Mouse (Mus musculus) embryo, embryonic 11.5 days (tissue): Measurements from ENCODE around the gene 1700025C18Rik.

Source experiments
- DNase-seq: peaks from one replicate; pipeline ENCODE4 v3.0.0-alpha.2; 2012; ENCODE audit warnings: low read depth, low spot score

The 1700025C18Rik gene

DNA sequence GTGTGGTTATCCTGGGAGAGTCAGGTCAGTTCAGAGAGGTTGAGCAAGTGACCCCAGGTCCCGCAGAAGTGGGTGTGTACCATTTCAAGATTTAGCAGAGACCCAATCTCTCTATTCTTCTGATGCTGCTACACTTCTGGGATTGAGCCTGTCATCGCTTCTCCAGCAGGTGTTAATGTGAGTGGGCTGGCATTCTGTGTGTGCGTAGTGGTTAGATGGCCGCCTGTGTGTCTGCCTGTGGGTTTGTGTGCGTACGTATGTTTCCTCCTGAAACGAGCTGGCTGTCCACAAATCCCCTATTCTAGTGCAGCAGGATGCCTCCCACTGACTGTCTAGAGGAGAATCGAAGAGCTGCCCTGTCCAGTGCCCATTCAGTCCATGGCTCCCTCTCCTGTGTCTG is 12.5 kb downstream of the 1700025C18Rik start:
- DNase-seq = no peak

DNA sequence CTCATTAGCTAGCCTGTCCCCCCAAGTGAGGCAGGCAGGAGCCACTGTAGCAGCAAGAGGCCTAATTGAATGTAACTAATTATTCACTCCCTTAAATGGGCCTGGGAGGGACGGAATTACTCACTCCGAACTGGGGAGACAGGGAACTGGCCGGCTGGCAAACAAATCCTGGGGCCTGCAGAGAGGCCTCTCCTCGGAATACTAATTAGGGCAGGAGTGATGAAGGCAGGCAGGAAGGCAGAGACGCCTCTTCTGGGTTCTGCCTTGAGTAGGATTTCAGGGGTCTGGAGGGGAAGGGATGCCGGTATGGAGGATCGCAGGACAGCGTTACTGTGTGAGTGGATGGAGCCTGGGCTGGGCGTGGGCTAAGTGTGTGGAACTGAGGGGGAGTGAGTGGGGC is 13.5 kb downstream of the 1700025C18Rik start:
- DNase-seq = no peak

DNA sequence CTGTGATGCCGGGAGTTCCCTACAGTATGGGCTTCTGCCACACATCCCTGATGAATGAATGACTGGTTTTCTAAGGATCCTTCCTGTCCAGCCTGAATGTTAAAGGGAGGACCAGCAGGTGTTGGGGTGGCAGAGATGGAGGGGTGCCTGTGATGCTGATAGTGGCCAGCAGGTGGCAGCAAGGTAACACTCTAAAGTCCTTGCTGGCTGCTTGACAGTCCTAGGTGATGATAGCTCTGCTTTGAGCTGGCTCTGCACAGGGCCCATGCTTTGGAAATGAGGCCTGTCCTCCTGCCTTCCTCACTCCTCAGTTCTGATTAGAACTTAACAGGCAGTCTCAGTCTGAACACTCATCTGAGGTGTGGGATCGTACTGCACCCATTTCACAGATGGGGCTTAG is 15.6 kb downstream of the 1700025C18Rik start:
- peak; percentile 64 for DNase-seq

DNA sequence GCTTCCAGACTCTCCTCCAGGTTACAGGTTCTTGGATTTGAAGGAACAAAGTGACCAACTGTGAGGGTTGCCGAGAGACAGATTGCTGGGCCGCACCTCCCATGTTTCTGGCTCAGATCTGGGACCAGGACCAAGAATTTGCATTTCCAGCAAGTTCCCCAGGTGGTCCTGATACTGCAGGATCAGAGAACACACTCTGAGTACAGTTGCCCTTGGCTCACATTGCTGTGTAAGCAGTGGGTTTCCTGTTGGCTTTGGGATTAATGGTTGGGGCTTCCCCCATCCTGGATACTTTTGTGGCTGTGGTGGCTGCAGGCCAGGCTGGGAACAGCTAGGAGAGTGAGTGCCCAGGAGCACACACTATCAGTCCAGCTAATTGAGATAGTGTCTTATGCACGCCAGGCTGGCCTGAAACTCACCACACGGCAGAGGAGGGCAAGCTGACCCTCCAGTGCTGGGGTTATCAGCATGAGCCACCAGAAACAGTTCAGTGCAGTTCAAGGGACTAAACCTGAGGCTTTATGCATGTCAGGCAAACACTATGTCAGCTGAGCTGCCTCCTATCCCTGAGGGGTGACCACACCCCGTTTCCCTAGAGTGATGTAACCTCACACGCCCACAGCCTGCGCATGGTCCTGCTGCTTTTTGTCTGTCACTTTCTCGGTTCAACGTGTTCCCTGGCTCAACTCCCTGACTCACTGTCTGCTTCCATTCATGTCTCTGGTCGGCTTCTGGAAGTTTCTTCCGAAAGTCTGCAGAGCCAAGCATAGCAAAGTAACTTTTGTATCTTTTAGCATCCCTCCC is 16.3 kb downstream of the 1700025C18Rik start:
- no peak for DNase-seq

DNA sequence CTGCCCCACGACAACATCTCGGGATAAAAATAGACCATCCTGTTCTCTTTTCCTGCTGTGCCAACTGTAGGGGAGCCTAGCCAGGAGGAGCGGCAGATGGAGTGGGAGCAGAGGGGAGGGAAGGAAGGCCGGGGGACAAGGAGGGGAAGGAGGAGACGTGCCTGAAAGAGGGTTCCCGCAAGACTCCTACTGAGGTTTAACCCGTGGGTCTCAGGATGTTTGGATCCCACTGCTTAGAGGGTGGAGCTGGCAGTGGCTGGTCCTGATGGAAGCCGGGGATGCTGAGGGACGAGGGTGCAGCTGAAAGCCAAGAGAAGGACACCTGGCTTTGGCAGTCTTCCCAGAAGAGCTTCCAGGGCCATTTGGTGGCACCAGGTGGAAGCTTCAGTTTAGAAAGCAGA is 17.2 kb downstream of the 1700025C18Rik start:
- no peak for DNase-seq

DNA sequence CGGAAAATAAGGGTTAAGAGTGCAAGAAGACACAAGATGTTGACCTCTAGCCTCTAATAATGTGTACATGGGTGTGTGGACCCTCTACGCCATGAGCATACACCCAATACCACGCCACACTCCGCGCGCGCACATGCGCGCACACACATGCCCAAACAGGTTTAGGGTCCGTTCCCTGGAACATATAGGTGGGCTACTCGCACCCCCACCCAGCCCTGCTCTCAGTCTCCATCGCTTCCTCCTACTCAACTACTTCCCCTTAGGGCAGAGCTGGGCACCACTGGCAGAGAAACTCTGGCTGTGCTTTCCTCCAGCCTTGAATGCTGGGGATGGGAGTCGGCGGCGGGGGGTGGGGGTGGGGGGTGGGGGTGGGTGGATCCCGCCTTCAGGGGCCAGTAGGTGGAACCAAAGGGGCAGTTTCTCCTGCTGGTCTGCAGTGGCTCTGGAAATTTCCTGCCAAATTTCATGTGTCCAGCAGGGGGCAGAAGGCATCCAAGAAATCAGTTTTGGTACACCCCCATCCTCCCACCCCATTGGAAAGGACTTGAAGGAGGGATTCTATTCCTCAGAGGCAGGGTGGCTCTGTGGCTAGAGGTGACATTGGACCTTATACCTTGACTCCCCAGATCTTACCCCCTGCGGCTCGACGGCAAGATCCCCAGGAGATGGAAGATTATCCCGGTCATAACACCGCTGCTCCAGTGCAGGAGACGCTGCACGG is 20.3 kb downstream of the 1700025C18Rik start:
- peak; percentile 35 for DNase-seq

DNA sequence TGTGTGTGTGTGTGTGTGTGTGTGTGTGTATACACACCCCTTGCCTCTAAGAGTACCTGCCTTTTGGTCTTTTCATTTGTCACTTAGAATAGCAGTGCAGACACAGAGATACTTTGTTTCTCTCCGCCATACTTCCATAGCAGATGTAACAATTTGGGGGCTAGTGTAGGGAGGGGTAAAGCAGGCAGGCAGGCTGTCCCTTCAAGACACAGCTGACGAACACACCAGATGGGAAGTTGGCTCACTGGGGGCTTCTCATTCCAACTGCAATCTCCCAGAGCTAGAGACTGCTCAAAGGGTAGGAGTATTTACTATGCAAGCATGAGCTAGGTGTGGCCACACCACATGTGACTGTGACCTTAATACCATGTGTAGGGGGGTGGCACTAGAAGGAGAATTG is 21.7 kb downstream of the 1700025C18Rik start:
- no peak for DNase-seq

DNA sequence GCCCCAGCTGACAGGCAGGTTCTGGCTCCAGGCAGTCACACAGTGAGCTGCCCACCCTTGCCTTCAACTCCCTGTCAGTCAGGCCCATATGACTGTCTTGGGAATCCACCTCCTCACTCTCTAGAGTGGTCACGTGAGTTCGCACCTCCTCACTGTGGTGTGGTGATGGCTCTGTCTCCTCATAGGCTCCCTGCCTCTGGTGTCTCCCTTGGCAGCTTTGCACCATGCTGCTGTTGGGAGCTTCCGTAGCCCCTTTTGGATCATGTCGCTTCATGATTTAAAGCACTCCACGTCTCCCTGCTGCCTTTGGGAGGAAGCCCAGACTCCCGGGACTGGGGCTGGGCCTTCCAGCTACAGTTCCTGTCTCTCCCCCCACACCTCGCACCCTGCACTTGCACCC is 26.1 kb downstream of the 1700025C18Rik start:
- DNase-seq = no peak

DNA sequence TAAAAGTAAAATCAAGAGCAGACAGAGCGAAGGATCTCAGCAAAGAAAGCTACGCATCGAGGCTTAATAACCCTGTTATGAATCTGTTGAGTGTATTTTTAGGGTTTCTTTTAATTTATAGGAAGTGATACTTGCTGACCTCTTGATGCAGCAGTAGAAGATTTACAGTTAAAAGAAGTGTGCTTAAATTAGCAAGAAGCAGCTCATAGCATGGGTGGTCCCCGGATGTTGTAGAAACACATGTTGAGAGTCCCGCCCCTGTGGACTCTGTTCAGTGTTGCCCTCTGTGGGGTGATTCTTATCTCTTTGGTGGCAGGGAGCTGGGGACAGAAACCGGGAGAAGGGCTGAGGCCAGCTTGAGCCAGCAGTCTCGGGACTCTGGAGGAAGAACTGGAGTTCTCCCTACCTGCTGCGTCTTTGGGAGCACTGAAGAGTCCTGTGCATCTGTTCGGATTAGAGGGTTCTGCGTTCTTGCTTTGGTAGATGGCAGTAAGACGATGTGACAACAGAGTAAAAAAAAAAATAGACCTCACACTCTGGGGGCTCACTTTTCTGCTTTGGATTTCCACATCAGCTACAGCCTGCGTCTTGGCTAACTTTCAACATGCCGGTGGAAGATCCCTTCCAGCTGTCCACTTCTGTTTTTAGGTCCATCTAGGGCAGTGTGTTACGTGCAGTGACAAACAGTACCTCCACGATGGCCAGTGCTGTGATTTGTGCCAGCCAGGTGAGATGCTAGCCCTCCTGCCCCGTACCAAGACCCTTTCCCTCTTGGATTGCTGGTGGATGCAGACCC is 28.7 kb downstream of the 1700025C18Rik start:
- no peak for DNase-seq

DNA sequence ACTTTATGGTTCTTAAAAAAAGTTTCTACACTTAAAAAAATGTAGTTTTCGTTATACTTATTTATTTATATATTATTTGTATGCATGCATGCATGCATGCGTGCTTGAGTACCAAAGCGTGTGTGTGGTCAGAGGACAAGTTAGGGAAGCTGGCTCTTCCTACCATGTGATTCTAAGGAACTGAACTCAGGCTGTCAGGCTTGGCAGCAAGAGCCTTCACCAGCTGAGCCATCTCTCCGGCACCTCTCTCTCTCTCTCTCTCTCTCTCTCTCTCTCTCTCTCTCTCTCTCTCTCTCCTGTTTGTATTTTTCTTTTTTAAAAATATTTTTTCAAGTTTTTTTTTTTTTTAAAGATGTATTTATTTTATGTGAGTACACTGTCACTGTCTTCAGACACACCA is 30.6 kb downstream of the 1700025C18Rik start:
- no peak for DNase-seq

DNA sequence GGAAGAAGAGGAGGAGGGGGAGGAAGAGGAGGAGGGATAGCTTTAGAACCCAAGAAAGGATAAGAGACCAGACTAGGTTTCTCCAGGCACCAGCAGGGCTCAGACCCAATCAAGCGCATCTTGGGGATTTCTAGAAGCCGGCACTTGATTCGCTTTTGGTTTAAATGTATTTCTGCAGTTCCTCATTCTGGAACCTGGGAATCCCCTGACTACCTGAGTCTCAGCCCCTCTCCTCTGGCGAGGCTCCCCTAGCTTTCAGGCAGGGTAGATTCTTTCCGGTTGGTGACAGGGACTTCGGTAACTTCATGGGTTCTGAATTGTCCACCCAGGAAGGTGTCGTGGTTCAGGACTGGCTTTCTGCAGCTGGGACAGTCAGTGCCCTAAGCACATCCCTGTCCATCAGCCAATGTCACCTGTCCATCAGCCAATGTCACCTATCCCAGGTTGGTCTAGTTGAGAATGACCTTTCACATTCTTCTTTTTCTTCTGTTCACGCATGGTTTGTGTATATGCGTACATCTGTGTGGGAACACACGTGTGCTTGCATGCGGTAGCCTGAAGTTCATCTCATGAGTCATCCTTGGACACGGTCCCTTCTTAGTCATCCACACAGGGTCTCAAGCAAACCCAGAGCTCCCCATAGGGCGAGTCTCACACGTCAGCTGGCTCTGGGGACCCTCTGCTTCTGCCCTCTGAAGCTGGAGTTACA is 34.0 kb downstream of the 1700025C18Rik start:
- DNase-seq = no peak

DNA sequence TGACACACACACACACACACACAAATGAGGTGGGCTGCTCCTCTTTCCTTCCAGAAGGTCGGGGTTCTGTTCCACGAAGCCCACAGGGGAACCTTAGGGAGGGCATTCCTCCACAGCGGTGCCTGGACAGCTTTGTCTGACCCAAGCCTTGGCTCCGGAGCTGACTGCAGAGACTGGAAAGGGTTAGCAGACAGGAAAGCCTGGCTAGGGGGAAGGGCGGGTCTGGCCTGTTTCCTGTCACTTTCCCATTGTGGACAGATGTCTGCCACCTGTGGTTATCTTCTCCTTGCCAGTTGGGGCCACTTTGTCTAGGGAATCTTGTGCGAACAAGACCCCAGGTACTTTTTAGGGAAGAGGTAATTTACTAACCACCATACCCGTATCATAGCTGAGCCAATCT is 34.6 kb downstream of the 1700025C18Rik start:
- DNase-seq = no peak

DNA sequence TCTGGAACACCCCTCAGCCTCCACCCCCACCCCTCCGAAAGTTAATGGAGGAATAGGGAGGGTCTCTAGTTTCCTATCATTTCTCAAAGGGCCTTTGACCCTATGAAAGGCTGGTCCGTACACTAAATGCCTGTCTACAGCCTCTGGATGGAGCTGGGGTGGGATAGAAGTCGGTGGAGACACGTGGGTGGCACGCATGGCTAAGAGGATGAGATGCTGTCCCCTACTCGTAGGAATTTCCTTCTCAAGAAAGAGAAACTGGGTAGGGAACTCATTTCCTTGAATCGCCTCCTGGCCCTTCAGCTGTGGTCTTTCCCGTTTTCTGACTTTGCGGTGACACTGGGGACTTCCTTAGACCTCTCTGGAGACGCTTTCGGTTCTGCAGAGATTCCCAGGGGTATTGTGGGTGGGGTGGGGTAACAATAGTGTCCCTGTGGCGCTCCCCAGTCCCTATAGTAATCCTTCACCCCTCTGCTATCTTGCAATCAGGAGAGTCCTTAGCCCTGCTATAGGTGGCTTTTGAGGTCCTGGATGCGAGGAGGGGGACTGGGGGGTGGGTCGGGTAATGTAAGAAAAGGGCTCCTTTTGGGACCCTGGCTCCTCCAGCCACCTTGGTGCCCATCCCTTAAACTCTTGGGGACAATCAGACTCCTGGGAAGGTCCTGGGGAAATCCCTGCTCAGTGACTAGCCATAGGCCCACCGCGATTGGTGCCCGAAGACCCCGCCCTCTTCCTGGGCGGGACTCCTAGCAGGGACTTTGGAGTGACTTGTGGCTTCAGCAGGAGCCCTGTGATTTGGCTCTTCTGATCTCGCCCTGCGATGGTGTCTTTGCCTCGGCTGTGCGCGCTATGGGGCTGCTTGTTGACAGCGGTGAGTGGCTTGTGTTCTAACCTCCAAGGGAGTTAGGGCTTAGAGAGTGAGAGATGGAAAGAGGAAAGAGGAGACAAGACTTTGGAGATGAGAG is 35.4 kb downstream of the 1700025C18Rik start, which contains the start of gene Cd40:
Gene Cd40, plus strand, starts transcription at position 740 of the 965 bp plus-strand sequence.
- no peak for DNase-seq

DNA sequence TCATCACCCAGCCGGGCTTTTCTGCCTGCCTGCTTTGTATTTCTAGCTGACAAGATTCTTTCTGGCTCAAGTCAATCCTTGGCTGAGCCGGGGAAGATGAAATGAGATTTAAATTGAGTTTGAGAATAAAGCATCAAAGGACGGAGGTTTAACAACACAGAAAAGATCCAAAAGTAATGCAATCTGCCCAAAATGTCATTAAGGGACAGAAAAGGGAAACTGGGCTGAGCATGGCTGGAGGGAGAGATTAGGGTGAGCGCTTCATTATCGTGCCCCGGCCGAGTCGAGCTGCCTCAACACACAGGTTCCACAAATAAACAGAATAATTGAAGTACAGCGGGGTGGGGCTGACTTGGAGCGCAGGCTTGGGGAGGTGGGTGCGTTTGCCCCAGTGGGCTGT is 39.0 kb downstream of the 1700025C18Rik start:
- no peak for DNase-seq

DNA sequence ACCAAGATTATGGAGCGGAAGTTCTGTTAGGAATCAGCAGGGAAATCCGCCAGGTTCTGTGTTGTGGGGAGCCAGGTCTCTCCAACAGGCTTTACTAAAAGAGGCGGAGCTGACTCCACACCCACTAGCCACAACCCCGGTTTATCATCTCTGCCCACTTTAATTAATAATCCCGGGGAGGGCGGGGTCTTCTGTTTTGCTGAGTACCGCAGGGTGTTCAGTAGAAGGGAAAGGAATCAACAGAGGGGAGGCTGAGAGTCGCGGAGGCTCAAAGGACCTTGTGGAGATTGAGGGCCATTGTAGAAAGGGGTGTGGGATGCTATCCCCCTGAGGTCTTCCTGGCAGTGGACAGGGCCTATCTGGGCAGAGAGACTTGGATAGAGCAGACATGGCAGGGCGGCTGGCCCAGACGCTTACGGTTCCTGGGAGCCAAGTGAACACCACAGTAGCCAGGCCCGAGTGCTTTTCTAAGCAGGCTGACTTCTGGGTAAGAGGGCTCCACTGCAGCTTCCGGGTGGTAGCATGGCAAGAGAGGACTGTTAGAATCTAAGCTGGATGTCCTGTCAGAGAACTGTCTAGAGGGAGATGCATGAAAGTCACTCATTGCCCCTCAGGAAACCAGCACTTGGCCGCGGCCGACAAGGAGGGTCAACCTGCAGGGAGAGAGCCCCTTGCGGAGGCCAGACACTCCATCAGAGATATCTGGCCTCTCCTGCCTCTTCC is 39.6 kb downstream of the 1700025C18Rik start:
- DNase-seq = no peak

DNA sequence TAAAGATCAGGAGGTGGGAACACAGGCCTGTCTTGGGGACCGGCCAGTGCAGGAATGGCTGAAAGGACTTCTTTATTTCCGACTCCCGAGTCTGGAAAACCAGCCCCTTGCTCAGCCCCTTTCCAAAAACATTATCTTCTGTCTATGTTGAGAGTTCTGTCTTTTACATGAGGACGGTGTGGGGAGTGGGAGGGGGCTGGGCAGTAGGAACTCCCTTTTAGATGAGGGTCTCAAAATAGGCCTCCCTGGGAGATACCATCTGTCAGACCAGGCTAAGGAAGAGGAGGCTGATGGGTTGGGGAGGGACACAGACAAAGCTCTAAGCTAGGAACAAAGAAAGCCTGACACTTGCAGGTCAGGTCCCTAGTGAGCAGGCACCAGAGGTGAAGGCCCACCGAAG is 41.5 kb downstream of the 1700025C18Rik start:
- no peak for DNase-seq

DNA sequence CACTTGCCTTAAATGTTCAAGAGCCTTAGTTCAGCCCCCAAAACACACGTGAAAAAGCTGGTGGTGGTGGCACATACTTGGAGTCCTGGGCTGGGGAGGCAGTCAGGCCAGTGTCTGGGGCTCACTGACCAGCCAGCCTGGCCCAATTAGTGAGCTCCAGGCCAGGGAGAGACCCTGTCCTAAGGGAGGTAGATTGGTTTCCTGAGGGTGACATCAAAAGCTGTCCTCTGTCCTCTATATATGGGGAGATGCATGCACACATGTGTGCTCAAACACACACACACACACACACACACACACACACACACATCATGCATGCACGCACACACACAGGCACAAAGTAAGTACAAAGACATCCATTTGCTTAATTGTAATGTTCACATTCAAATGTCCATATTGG is 46.8 kb downstream of the 1700025C18Rik start:
- DNase-seq = no peak

DNA sequence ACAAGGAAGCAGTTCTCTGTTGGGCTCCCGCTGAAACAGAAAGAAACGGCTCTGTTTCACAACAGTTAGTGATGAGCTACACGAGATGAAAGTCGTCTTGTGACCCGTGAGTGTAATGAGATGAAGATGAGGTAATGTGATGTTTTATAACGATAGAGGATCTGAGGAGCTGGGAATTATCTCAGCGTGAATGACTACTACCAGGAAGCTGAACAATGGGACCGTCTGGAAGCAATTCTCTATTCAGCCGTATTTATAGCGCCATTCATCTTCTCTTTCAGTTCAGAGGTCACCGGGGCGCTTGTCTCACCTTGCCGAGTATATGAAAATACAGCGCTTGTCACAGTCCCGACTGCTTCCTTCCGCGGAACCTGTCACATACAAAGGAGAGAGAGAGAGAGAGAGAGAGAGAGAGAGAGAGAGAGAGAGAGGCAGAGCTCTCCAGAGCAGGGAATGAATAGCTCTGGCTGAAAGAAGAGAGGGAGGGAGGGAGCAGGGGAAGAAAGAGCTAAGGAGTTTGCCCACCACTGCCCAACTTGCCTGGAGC is 47.4 kb downstream of the 1700025C18Rik start:
- no peak for DNase-seq

DNA sequence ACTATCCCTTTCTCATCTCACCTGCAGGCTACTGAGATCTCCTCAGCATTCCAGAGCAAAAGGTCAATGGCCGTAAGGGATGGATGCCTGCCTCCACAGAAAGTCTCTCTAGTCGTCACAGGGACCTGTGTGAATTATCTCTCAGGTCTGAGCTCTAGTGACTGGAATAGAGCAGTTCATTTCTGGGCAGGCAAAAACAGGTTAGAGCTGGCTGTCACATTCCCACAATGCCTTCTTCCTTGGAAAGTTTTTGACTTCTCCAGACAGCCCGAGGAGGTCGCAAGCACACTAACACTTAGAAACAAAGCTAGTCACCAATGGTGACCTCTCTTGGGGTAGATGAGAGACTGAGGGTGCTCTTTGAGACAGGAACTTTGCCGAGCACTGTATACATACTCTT is 48.4 kb downstream of the 1700025C18Rik start:
- DNase-seq = no peak
